Mouse (Mus musculus): ENCODE measurements around the gene Lmo1. TPM values are rescaled to one million over a fixed set of nuclear protein-coding genes. Genes with fewer than 3 reads are reported as not detected.
A peak's percentile ranks its signal among the peaks of the same experiment; 100 is the strongest.

Lmo1 gene
- 1 to 10 TPM; 2.4 to 3.1 TPM for total RNA-seq (2021)

DNA sequence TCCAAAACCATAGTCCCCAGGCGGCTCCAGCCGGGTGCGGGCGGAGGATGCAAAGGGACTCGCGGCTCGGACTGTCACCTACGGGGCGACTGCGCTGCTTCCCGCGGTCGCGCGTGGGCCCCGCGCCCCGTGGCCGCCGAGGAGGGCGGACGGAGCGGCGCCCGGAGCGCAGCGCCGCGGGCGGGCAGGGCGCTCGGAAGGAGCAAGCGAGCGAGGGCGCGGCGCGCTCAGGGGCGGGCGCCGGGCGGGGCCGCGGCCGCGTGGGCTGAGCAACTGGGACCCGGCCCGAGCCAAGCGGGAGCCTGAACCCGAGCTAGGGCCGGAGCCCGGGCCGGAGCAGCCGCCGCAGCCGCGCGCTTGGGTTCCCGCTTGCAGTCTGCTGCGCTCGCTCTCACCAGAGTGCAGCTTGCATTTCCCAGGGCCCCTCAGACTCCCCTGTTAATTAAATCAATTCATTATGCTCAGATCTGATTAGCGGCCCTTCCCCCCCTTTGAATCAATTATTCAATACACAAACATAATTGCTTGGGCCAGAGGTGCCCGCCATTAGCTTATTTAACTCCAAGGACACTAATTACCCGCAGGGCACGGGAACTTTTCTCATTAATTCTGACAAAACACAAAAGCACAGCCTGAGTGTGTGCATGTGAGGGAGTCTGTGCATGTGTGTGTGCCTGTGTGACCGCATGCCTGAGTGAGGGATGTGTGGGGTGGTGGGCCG lies at the start of gene Lmo1:
TSS of gene Lmo1 (minus strand) at position 259 of the 721 bp plus-strand sequence.
- peak; percentile 44 to 53 for DNase-seq
- intact Hi-C loops (cut with DNase I), result no loop called here

DNA sequence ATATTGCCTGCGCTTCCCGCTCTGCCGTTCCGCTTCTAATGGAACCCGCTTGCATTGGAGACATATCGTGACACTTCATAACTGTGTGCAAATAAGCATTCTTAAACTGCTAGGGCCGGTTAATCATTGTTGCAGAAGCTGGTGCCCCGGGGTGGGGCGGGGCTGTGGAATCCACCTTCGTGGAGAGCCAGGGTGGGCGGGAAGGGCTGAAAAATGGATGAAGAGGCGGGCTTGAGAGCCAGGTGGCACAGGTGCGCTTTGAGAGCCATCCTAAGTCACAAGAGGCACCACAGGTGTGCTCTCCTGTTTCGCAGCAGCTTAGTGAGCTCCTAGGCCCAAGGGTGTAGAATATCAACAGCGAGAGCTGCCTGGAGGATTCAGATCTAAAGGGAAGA lies 46.7 kb upstream of the Lmo1 start:
- no peak for DNase-seq
- intact Hi-C loops (cut with DNase I), result no loop called here

GRCm38 (mm10) chr7:109220766-109221715 lies 46.0 kb upstream of the Lmo1 start:
- intact Hi-C loops (cut with DNase I), result no loop called here
- no peak for DNase-seq

GRCm38 (mm10) chr7:109220026-109220425 lies 45.0 kb upstream of the Lmo1 start:
- DNase-seq, result no peak
- intact Hi-C loops (cut with DNase I), result no loop called here

DNA sequence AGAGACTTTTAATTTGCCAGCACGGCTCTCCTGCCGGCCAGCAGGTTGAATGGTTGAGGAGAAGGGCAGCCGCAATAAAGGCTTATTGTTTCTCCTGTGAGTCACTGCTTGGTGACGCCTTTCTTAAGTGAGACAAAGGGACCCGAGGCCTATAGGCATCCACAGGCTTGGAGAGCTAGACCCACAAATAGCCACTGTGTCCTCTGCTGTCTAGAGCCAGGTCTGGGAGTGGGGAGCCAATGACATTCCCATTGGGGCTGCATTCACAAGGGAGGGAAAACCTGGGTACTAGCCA lies 43.9 kb upstream of the Lmo1 start:
- intact Hi-C loops (cut with DNase I), result loop anchor here (1.0 to 5.0 kb wide), 3 partner anchors 48 to 122 kb away; no protein-coding TSS in a partner anchor
- DNase-seq, result no peak

- peak; percentile 71 to 82 for DNase-seq
Measured at GRCm38 (mm10) chr7:109218130-109218976, 43.3 kb upstream of the Lmo1 start.

GRCm38 (mm10) chr7:109209804-109210203 lies 34.8 kb upstream of the Lmo1 start:
- no peak for DNase-seq
- intact Hi-C loops (cut with DNase I), result no loop called here

More at GRCm38 (mm10) chr7:109218130-109218976, 43.3 kb upstream of the Lmo1 start:
- intact Hi-C loops (cut with DNase I), result loop anchor here (1.0 to 5.0 kb wide), 3 partner anchors 48 to 121 kb away; no protein-coding TSS in a partner anchor

GRCm38 (mm10) chr7:109207811-109208210 lies 32.8 kb upstream of the Lmo1 start:
- intact Hi-C loops (cut with DNase I), result no loop called here
- no peak for DNase-seq

DNA sequence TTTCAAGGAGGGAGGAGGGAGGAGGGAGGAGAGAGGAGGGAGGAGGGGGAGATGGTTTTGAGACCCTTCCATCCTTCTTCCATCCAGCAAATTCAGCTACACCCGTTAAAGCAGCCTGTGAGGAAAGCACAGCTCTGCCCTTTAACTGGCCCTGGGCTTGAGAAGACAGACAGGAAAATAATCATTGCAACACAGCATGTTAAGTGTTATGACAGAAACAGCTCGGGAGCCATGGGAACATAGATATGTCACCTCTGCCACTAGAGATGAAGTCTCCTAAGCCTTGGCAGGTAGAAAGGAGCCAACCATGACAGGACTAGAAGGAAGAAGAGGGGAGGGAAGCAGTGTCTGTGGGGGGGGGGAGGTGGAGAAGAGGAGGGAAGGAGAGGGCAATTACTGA lies 31.4 kb upstream of the Lmo1 start:
- DNase-seq, result no peak
- intact Hi-C loops (cut with DNase I), result no loop called here

- DNase-seq, result no peak
- intact Hi-C loops (cut with DNase I), result no loop called here
Measured at GRCm38 (mm10) chr7:109203140-109203539, 28.1 kb upstream of the Lmo1 start.

DNA sequence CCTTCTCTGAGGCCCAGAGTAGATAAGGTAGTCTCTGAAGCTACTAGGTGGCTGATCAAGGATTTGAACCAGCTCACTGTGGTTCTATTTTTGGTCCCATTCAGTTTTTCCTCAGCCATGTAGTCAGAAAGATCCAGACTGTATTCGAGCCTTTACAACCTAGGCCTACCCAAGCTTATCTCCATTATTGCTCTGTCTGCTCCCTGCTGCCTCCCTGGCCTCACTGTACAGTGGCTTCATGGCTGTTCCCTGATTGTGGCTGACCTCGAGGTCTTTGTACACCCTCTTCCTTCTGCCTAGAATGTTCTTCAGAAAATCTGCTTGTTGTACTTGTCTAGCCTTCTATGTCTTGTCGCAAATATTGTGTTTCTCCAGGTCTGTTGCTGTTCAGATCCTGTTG lies 25.6 kb upstream of the Lmo1 start:
- no peak for DNase-seq
- intact Hi-C loops (cut with DNase I), result no loop called here

- intact Hi-C loops (cut with DNase I), result no loop called here
- DNase-seq, result no peak
Measured at GRCm38 (mm10) chr7:109197161-109197650, 22.2 kb upstream of the Lmo1 start.

DNA sequence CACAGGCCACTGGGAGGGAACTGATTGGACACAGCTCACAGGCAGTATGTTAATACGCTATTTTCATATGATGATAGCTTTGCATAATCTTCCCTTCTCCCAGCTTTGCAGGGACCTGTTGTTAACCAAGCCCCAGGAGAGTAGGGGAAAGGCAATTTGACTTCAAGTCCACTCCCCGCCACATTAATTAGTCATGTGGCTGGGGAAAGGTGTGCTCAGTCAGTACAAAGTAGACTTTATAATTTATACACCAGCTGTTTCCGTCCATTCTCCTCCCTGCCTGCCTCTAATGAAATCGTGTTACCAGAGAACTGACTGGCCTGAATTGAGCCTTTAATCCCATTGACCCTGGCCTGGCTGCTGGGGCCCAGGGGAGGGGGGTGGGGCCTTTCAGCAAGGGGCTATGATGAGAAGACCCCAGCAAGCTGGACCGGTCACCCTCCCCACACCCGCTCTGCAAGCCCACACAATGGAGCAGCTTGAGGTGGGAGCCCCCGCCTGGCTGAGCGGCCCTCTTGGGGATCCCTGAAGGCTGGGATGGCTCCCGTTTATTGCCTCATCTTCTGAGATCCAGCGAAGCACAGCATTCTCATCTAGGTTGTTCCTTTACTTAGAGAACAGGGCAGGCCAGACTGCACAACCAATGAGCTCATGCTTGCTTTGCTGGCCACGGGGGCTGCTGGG lies 21.5 kb upstream of the Lmo1 start:
- peak in 1 of 2 experiments; percentile 16 for DNase-seq
- intact Hi-C loops (cut with DNase I), result no loop called here

- DNase-seq, result no peak
- intact Hi-C loops (cut with DNase I), result no loop called here
Measured at GRCm38 (mm10) chr7:109195982-109196381, 21.0 kb upstream of the Lmo1 start.

GRCm38 (mm10) chr7:109194850-109195249 lies 19.8 kb upstream of the Lmo1 start:
- intact Hi-C loops (cut with DNase I), result no loop called here
- no peak for DNase-seq

- no peak for DNase-seq
- intact Hi-C loops (cut with DNase I), result no loop called here
Measured at GRCm38 (mm10) chr7:109187244-109188035, 12.4 kb upstream of the Lmo1 start.

- intact Hi-C loops (cut with DNase I), result no loop called here
- no peak for DNase-seq
Measured at GRCm38 (mm10) chr7:109185975-109186374, 11.0 kb upstream of the Lmo1 start.

DNA sequence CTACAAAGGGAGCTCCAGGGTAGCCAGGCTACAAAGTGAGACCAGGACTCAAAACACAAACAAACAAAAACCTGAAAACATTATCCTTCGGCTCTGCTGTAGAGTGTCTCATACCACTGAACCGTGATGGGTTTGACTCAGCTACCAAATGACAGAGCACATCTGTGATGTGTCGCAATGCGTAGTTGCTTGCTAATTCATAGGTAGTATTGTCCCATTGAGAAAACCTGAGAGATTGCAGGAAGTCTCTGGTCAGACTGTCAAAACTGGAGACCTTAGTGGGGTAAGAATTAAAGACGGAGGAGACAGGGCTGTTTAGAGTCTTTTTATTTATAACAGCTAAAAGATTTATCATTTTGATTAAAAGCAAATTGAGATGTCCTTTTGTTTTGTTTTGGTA lies 10.6 kb upstream of the Lmo1 start:
- intact Hi-C loops (cut with DNase I), result no loop called here
- no peak for DNase-seq

- no peak for DNase-seq
- intact Hi-C loops (cut with DNase I), result no loop called here
Measured at GRCm38 (mm10) chr7:109176688-109177087, 1.7 kb upstream of the Lmo1 start.

All from heart, postnatal 36 days (tissue).